Mouse (Mus musculus): ENCODE results near the gene Wee1. TPM values are rescaled to one million over a fixed set of nuclear protein-coding genes. Genes with fewer than 3 reads are reported as not detected.

Gene Wee1
- total RNA-seq, 2 experiments from 2014 or later = 33.1 to 50.9 TPM

GRCm38 (mm10) chr7:110181446-110181845, 59.6 kb downstream of the Wee1 start:
- ATAC-seq (replicated peaks; ENCODE audit: poor library complexity, severe bottlenecking) = no peak

DNA sequence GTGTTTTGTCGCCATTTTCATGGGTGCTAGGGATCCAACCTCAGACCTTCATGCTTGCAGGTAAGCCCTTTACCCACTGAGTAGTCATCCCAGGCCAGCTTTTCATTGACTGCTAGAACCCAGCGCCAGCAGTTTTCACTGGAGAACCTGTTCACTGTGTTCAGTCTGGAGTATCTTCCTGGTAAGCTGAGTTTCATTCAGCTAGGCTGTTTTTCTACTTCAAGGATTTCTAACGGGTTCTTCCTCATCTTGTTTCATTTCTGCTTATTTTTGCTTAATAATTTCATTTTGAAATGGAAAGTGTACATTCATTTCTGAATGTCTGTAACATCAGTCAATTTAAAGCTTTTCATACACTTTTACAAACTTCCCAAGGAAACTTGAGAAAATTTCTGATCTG, 62.8 kb downstream of the Wee1 start:
- peak; percentile 68 for ATAC-seq (replicated peaks; ENCODE audit: poor library complexity, severe bottlenecking)

DNA sequence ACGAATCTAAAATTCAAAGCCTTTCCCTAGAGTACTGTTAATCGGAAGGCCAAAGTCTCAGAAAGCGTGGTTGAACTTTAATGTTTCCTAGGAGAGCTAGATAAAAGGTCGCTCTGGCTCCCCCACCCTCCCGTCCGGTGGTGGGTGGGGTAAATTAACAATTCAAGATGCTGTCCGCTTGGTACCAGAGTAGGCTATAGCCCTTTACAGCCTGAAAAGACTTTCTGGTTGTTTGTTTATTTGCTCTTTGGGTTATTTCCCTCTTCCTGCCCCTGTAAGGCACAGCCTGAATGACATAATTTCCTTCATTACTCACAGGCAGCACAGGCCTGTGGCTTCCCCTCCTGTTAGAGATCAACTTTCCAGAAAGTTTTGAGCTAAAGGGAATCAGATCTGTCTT, 68.1 kb downstream of the Wee1 start:
- ATAC-seq (replicated peaks; ENCODE audit: poor library complexity, severe bottlenecking) = peak; percentile 50; the same call in 1 of the 2 replicates

Other genes with a start within 250 kb of the Wee1 start
- gene Dennd5a, start 161.6 kb upstream of the Wee1 start, total RNA-seq (2014; fragmentation: Nextera tagmentation) = 79.8 and 85.7 TPM in 2 replicates
- 52.4 and 56.1 TPM in 2 replicates for gene Dennd5a, start 161.6 kb upstream of the Wee1 start, total RNA-seq (2017)
- 18.8 and 30.2 TPM in 2 replicates for gene Tmem41b, start 135.1 kb upstream of the Wee1 start, total RNA-seq (2014; fragmentation: Nextera tagmentation)
- 21.6 and 40.5 TPM in 2 replicates for gene Tmem41b, start 135.1 kb upstream of the Wee1 start, total RNA-seq (2017)
- 111 and 115 TPM in 2 replicates for gene Ipo7, start 103.8 kb upstream of the Wee1 start, total RNA-seq (2014; fragmentation: Nextera tagmentation)
- 239 and 262 TPM in 2 replicates for gene Ipo7, start 103.8 kb upstream of the Wee1 start, total RNA-seq (2017)
- gene Zfp143, start 60.8 kb upstream of the Wee1 start, total RNA-seq (2014; fragmentation: Nextera tagmentation) = 13.4 and 21.6 TPM in 2 replicates
- gene Zfp143, start 60.8 kb upstream of the Wee1 start, total RNA-seq (2017) = 27.1 and 37.4 TPM in 2 replicates
- gene Swap70, start 99.7 kb downstream of the Wee1 start, total RNA-seq (2014; fragmentation: Nextera tagmentation) = 41.5 and 48.4 TPM in 2 replicates
- gene Swap70, start 99.7 kb downstream of the Wee1 start, total RNA-seq (2017) = 70.0 and 71.0 TPM in 2 replicates